Mouse (Mus musculus): ENCODE measurements around the gene Oas1h. TPM values are rescaled to one million over a fixed set of nuclear protein-coding genes. Genes with fewer than 3 reads are reported as not detected.

Gene Oas1h
- polyA plus RNA-seq, 1 experiment: not detected

GRCm38 (mm10) chr5:120836731-120837585 lies 24.3 kb upstream of the Oas1h start:
- Histone ChIP-seq H3K27ac (ENCODE audit: control insufficient read depth, insufficient read depth, low read depth, low read length, poor library complexity) (no peak overlapping the region), H3K4me3 (replicated peaks; ENCODE audit: control insufficient read depth, low read depth, low read length) (no peak overlapping the region), H3K4me1 (ENCODE audit: control insufficient read depth, insufficient read depth, low read length) (no peaks in the 10 kb centered on the region)
- TF ChIP-seq POLR2A (IDR thresholded peaks at IDR 0.05; ENCODE audit: borderline replicate concordance, control insufficient read depth, low read depth, low read length): no peak
- TF ChIP-seq CTCF (IDR thresholded peaks at IDR 0.05; ENCODE audit: control insufficient read depth, insufficient read depth, low read length): peak; percentile 65
- 13% methylated on average over 8 of the region's 8 CpGs for WGBS

DNA sequence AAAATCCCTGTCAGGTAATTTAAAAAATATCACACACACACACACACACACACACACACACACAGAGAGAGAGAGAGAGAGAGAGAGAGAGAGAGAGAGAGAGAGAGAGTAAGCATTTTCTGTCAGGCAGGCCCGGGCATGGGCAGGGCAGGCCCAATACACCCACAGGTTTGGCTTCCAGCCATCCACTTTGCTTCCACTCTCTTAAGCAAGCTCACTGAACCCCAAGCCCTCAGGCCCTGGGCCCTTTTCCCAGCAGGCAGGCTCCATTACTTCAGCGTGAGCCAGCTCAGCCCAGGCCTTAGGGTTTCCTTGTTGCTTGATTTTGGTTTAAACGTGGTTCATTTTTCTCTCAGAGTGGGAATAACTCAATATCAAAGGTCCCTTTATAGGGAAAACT lies 16.5 kb upstream of the Oas1h start:
- no peak for TF ChIP-seq CTCF (IDR thresholded peaks at IDR 0.05; ENCODE audit: control insufficient read depth, insufficient read depth, low read length)
- TF ChIP-seq POLR2A (IDR thresholded peaks at IDR 0.05; ENCODE audit: borderline replicate concordance, control insufficient read depth, low read depth, low read length): no peak
- H3K27ac ChIP-seq (ENCODE audit: control insufficient read depth, insufficient read depth, low read depth, low read length, poor library complexity): no peak overlapping the region
- no peak overlapping the region for H3K4me3 ChIP-seq (replicated peaks; ENCODE audit: control insufficient read depth, low read depth, low read length)
- no peaks in the 10 kb centered on the region for H3K4me1 ChIP-seq (ENCODE audit: control insufficient read depth, insufficient read depth, low read length)
- 51% methylated on average over 3 of the region's 3 CpGs for WGBS

DNA sequence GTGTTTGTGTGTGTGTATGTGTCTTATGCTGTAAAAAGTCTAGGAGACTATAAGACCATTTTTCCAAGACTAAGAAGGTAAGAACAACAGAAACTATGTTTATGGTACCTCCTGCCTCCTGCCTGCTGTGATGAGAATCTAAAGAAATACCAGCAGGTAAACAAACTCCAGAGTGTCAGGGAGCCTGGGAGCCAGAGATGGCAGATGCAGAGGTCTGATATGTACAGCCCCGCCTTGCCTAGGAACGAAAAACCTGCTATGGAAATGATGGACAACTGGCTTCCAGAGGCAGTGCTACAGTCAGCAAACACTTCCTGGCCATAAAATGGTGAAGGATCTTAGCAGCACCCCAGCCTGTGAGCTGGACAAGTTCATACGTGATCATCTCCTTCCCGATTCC lies 14.2 kb upstream of the Oas1h start, which contains the start of gene Oas1f:
Gene Oas1f, plus strand, starts transcription at position 301 of the 400 bp plus-strand sequence.
- WGBS: 53% methylated on average over 4 of the region's 4 CpGs
- TF ChIP-seq POLR2A (IDR thresholded peaks at IDR 0.05; ENCODE audit: borderline replicate concordance, control insufficient read depth, low read depth, low read length): no peak
- TF ChIP-seq CTCF (IDR thresholded peaks at IDR 0.05; ENCODE audit: control insufficient read depth, insufficient read depth, low read length): no peak
- no peak within 1 kb of the TSS for H3K27ac ChIP-seq (ENCODE audit: control insufficient read depth, insufficient read depth, low read depth, low read length, poor library complexity)
- no peaks in the 10 kb centered on the region for H3K4me1 ChIP-seq (ENCODE audit: control insufficient read depth, insufficient read depth, low read length)
- no peak within 1 kb of the TSS for H3K4me3 ChIP-seq (replicated peaks; ENCODE audit: control insufficient read depth, low read depth, low read length)

- 59% methylated on average over 3 of the region's 3 CpGs for WGBS
- TF ChIP-seq POLR2A (IDR thresholded peaks at IDR 0.05; ENCODE audit: borderline replicate concordance, control insufficient read depth, low read depth, low read length): no peak
- peak; percentile 51 for TF ChIP-seq CTCF (IDR thresholded peaks at IDR 0.05; ENCODE audit: control insufficient read depth, insufficient read depth, low read length)
- H3K4me1 ChIP-seq (ENCODE audit: control insufficient read depth, insufficient read depth, low read length): no peaks in the 10 kb centered on the region
- no peak overlapping the region for H3K4me3 ChIP-seq (replicated peaks; ENCODE audit: control insufficient read depth, low read depth, low read length)
- no peak overlapping the region for H3K27ac ChIP-seq (ENCODE audit: control insufficient read depth, insufficient read depth, low read depth, low read length, poor library complexity)
Measured at GRCm38 (mm10) chr5:120849601-120850136, 11.6 kb upstream of the Oas1h start.

DNA sequence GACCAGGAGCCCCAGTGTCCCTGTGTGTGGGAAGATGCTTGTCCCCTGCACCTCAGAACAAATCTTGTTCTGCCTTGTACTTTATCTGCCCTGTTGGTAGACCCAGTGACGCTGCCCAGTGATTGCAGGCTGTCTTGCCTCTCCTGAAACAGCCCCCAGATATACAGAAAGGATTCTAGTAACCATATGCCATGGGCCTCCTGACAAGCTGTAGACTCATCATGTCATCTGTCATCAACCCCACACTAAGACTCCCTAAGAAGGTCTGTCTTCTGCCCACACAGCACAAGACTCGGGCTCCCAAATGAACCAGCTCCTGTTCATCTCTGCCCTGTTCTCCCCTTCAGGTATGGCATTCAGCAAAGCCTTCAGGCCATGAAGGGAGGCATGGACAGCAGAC lies 2.0 kb upstream of the Oas1h start:
- H3K4me3 ChIP-seq (replicated peaks; ENCODE audit: control insufficient read depth, low read depth, low read length): no peak overlapping the region
- H3K4me1 ChIP-seq (ENCODE audit: control insufficient read depth, insufficient read depth, low read length): no peaks in the 10 kb centered on the region; the same call in none of the 2 replicates
- TF ChIP-seq POLR2A (IDR thresholded peaks at IDR 0.05; ENCODE audit: borderline replicate concordance, control insufficient read depth, low read depth, low read length): no peak
- TF ChIP-seq CTCF (IDR thresholded peaks at IDR 0.05; ENCODE audit: control insufficient read depth, insufficient read depth, low read length): no peak
- WGBS: 68% methylated on average over 2 of the region's 2 CpGs
- no peak overlapping the region for H3K27ac ChIP-seq (ENCODE audit: control insufficient read depth, insufficient read depth, low read depth, low read length, poor library complexity)

- 73% methylated on average over 3 of the region's 3 CpGs for WGBS
- H3K4me1 ChIP-seq (ENCODE audit: control insufficient read depth, insufficient read depth, low read length): no peaks in the 10 kb centered on the region
- H3K4me3 ChIP-seq (replicated peaks; ENCODE audit: control insufficient read depth, low read depth, low read length): no peak overlapping the region
- TF ChIP-seq POLR2A (IDR thresholded peaks at IDR 0.05; ENCODE audit: borderline replicate concordance, control insufficient read depth, low read depth, low read length) (no peak), CTCF (IDR thresholded peaks at IDR 0.05; ENCODE audit: control insufficient read depth, insufficient read depth, low read length) (peak; percentile 40; the same call in 1 of the 2 replicates)
- no peak overlapping the region for H3K27ac ChIP-seq (ENCODE audit: control insufficient read depth, insufficient read depth, low read depth, low read length, poor library complexity)
Measured at GRCm38 (mm10) chr5:120865336-120865860, 4.2 kb downstream of the Oas1h start.

- no peak overlapping the region for H3K27ac ChIP-seq (ENCODE audit: control insufficient read depth, insufficient read depth, low read depth, low read length, poor library complexity)
- no peak overlapping the region for H3K4me3 ChIP-seq (replicated peaks; ENCODE audit: control insufficient read depth, low read depth, low read length)
- WGBS: 78% methylated on average over 7 of the region's 7 CpGs
- no peak for TF ChIP-seq POLR2A (IDR thresholded peaks at IDR 0.05; ENCODE audit: borderline replicate concordance, control insufficient read depth, low read depth, low read length)
- no peak for TF ChIP-seq CTCF (IDR thresholded peaks at IDR 0.05; ENCODE audit: control insufficient read depth, insufficient read depth, low read length)
- no peaks in the 10 kb centered on the region for H3K4me1 ChIP-seq (ENCODE audit: control insufficient read depth, insufficient read depth, low read length)
Measured at GRCm38 (mm10) chr5:120869436-120870015, 8.3 kb downstream of the Oas1h start.

DNA sequence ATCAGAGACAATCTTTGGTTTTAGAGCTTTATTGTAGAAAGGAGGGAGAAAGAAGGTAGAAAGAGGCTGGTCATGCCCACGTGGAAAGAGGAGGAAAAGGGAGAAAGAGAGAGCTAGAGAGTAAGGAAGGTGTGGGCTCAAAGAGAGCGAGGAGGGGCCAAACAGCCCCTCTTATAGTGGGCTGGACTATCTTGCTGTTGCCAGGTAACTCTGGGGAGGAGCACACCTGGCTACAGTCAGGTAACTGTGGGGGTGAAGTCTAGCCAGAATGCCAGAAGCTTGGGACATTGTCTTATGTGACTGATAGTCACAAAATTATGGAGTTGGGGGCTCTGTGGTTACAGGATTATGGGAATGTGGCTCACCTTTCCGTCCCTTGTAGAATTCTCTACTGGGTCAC lies 8.9 kb downstream of the Oas1h start:
- TF ChIP-seq POLR2A (IDR thresholded peaks at IDR 0.05; ENCODE audit: borderline replicate concordance, control insufficient read depth, low read depth, low read length): no peak
- no peak for TF ChIP-seq CTCF (IDR thresholded peaks at IDR 0.05; ENCODE audit: control insufficient read depth, insufficient read depth, low read length)
- Histone ChIP-seq H3K27ac (ENCODE audit: control insufficient read depth, insufficient read depth, low read depth, low read length, poor library complexity) (no peak overlapping the region), H3K4me1 (ENCODE audit: control insufficient read depth, insufficient read depth, low read length) (no peaks in the 10 kb centered on the region), H3K4me3 (replicated peaks; ENCODE audit: control insufficient read depth, low read depth, low read length) (no peak overlapping the region)
- 66% methylated on average over 3 of the region's 3 CpGs for WGBS

Data from bone marrow, adult 2 months (tissue).